Mouse (Mus musculus) heart, adult 2 months (tissue): Measurements from ENCODE around the gene Robo2. TPM values are rescaled to one million over a fixed set of nuclear protein-coding genes. Genes with fewer than 3 reads are reported as not detected.
"Not testable (repeated sequence)": the region's sequence is repeated elsewhere in the genome, so short reads cannot be mapped to it uniquely, and the experiment has no call there.

ENCODE experiments used
- DNase-seq, 2 experiments: peaks; one replicate each; pipeline ENCODE4 v3.0.0; 2021
- H3K27ac ChIP-seq: fragments of 200-600 bp; 2 replicates; pipeline ENCODE4 v1.8.1; 2022
- H3K27me3 ChIP-seq: fragments of 200-500 bp; 2 replicates; pipeline ENCODE4 v1.6.1; 2012; ENCODE audit warnings: mild to moderate bottlenecking, low read length, inconsistent platforms, mixed read lengths; ENCODE audit not compliant: control insufficient read depth, insufficient read depth
- H3K36me3 ChIP-seq: fragments of 200-500 bp; 2 replicates; pipeline ENCODE4 v1.6.1; 2012; ENCODE audit warnings: low read length, inconsistent platforms; ENCODE audit not compliant: control insufficient read depth, insufficient read depth
- H3K4me1 ChIP-seq: fragments of 200-500 bp; 2 replicates; pipeline ENCODE4 v1.6.1; 2011; ENCODE audit warnings: low read length; ENCODE audit not compliant: control insufficient read depth, insufficient read depth
- H3K4me3 ChIP-seq: fragments of 200-600 bp; 2 replicates; pipeline ENCODE4 v1.8.1; 2022
- H3K79me2 ChIP-seq: fragments of 200-500 bp; replicated peaks from 2 replicates; pipeline ENCODE4 v1.6.1; 2012; ENCODE audit warnings: mild to moderate bottlenecking, inconsistent platforms, low read length, moderate library complexity, mixed read lengths; ENCODE audit not compliant: control insufficient read depth, insufficient read depth
- H3K9ac ChIP-seq: fragments of 200-500 bp; 2 replicates; pipeline ENCODE4 v1.6.1; 2012; ENCODE audit warnings: low read depth, mild to moderate bottlenecking, control low read depth, inconsistent platforms, low read length, mixed read lengths
- CTCF ChIP-seq: fragments of 200-600 bp; IDR thresholded peaks from 2 replicates; pipeline ENCODE4 v1.8.1; 2022; ENCODE audit warnings: antibody characterized with exemption, mild to moderate bottlenecking, moderate library complexity
- EP300 ChIP-seq: fragments of 200-500 bp; IDR thresholded peaks from 2 replicates; pipeline ENCODE4 v1.6.1; 2011; ENCODE audit warnings: low read depth, low read length, control low read depth; ENCODE audit not compliant: insufficient read depth
- POLR2A ChIP-seq: fragments of 200-500 bp; IDR thresholded peaks from 2 replicates; pipeline ENCODE4 v1.6.1; 2011; ENCODE audit warnings: mild to moderate bottlenecking, low read depth, low read length, control low read depth; ENCODE audit not compliant: insufficient read depth
- WGBS: fragments of 180-500 bp; shearing (Covaris S2); methylation state at CpG from one replicate; pipeline ENCODE4 v1.1.7; 2018; 5-methylcytosine and 5-hydroxymethylcytosine counted together
- intact Hi-C: fragments of 180-260 bp; cut with DNase I; formaldehyde crosslinking; loops from one replicate; pipeline ENCODE4 v1.15.1; 2025
- polyA plus RNA-seq: library from polyadenylated mRNA; depleted of rRNA; stranded (reverse); fragments of >200 nt; gene quantifications from 2 replicates; pipeline ENCODE4 v1.2.3, GENCODE M21; 2012
- total RNA-seq, 2 experiments: library from RNA; stranded (reverse); gene quantifications; 2 replicates each; pipeline ENCODE4 v1.2.3; 2021

Gene Robo2
- total and polyA plus RNA-seq, 3 experiments, result 0.39 to 1.0 (median 0.70) TPM

DNA sequence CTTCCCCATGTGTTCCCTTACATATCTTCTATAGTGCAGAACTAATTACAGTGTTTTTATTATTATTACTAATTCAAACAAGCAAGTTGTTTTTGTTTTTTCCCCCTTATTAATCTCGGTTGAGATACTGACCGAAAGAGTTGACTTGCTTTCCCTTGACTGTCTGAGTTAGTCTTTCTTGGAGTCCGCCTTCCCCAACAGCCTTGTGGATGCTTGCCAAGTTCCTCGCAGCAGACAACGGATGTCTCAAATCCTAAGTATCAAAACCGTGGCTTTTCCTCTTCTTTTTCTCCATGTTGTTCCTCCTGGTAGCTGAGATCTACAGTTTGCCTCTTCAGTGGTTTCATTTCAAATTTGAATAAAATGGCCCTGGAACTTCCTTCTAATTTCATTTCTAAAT lies 278.8 kb downstream of the Robo2 start:
- Histone ChIP-seq H3K4me3 (no peak overlapping the region), H3K36me3 (no peaks in the 10 kb centered on the region), H3K79me2 (no peaks in the 10 kb centered on the region), H3K9ac (no peak overlapping the region), H3K27me3 (no peaks in the 10 kb centered on the region), H3K4me1 (no peaks in the 10 kb centered on the region), H3K27ac (no peak overlapping the region)
- 28% methylated on average over 6 of the region's 6 CpGs for WGBS
- intact Hi-C loops, result no loop called here
- no peak for TF ChIP-seq CTCF
- TF ChIP-seq EP300, result no peak
- TF ChIP-seq POLR2A, result no peak
- DNase-seq, result no peak

DNA sequence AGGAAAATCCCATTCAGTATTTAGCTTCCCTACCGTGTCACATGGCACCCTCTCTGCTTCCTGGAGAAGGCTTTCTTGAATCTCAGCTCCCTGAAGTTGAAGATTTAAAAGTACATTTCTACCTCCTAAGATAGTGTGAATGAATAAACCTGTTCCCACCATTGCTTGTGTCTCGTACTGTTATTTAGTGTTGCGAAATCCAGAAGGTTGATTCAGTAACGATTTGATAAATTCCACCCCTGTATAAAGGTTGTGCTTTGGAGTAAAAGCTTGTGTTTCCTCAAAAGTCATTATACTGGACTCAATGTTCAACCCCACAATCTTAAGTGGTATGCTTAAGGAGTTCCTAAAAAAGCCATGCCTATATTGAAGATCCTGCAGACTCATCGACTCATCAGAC lies 280.3 kb downstream of the Robo2 start:
- H3K9ac ChIP-seq, result no peak overlapping the region
- intact Hi-C loops, result no loop called here
- H3K4me3 ChIP-seq, result no peak overlapping the region
- H3K27ac ChIP-seq, result no peak overlapping the region
- 90% methylated on average over 5 of the region's 5 CpGs for WGBS
- H3K79me2 ChIP-seq, result no peaks in the 10 kb centered on the region
- no peaks in the 10 kb centered on the region for H3K27me3 ChIP-seq
- TF ChIP-seq CTCF, result no peak
- no peak for TF ChIP-seq POLR2A
- no peak for TF ChIP-seq EP300
- H3K36me3 ChIP-seq, result no peaks in the 10 kb centered on the region
- DNase-seq, result no peak
- H3K4me1 ChIP-seq, result no peaks in the 10 kb centered on the region

DNA sequence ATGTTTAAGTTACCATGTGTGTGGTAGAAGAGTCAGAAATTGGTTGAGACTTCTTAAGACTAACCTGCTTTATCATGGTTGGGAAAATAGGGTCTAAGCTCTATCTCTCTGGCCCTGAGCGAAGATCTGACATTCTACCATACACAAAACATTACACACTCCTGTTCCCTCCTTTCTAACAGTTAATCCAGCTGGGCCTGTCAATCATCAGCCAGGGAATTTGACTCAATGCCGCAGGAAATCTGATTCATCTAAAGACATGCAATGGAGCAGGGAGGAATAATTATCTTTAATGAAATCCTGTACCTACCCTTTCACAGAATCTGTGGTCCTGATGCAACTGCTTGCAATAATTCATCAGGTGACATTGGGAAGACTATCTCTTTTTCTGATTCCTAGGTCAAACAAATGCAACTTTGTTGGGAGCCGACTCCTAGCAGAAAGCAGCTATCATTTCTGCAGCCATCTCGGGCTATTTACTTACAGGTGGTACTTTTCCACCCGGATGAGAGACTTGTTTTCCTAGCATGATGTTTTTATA lies 283.1 kb downstream of the Robo2 start:
- intact Hi-C loops, result no loop called here
- Histone ChIP-seq H3K36me3 (no peaks in the 10 kb centered on the region), H3K27ac (no peak overlapping the region), H3K4me3 (no peak overlapping the region), H3K27me3 (no peaks in the 10 kb centered on the region), H3K4me1 (no peaks in the 10 kb centered on the region), H3K9ac (no peak overlapping the region), H3K79me2 (no peaks in the 10 kb centered on the region)
- DNase-seq, result no peak
- no peak for TF ChIP-seq CTCF
- no peak for TF ChIP-seq EP300
- no peak for TF ChIP-seq POLR2A
- WGBS, result 77% methylated on average over 5 of the region's 5 CpGs

DNA sequence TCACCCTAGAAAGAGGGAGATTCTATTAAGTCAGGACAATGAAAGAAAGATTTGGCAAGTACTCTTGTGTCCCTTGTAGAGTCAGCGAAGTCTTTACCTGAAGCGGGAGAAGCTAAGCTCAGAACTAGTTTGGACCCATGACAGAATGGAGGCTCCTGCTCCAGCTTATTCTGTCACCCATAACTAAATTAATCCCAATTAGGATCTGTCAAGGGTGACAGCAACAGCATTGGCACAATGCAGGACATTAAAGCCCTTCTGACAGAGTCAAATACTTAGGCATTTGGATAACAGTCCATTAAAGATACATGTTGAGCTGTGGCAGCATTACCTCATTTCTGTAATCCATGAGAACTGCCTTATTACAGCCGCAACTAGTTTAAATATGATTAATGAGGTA lies 298.5 kb downstream of the Robo2 start:
- H3K36me3 ChIP-seq, result no peaks in the 10 kb centered on the region
- no peaks in the 10 kb centered on the region for H3K27me3 ChIP-seq
- WGBS, result 85% methylated on average over 3 of the region's 3 CpGs
- TF ChIP-seq POLR2A (no peak), EP300 (no peak), CTCF (no peak)
- no peaks in the 10 kb centered on the region for H3K4me1 ChIP-seq
- H3K9ac ChIP-seq, result no peak overlapping the region
- no peaks in the 10 kb centered on the region for H3K79me2 ChIP-seq
- no peak overlapping the region for H3K27ac ChIP-seq
- intact Hi-C loops, result no loop called here
- no peak for DNase-seq
- H3K4me3 ChIP-seq, result no peak overlapping the region

DNA sequence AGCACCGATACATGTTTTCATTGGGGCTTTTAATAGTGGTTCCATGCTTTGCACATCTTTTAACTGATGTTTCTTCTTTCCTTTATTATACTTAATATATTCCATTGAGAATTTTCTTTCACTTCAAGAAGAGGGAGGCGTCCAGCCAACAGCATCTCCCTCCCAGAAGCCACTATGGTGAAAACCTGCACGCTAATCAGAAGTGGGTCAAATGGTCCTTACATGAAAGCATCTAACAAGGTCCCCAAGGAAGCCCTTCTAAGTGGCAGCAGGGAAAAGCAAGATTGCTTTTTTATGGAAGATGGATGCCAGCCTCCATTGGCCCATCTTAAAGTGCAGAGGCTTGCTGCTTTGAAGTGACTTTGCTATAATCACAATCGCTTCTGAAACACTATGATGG lies 300.5 kb downstream of the Robo2 start:
- intact Hi-C loops, result no loop called here
- Histone ChIP-seq H3K27ac (no peak overlapping the region), H3K27me3 (no peaks in the 10 kb centered on the region), H3K4me1 (no peaks in the 10 kb centered on the region), H3K36me3 (no peaks in the 10 kb centered on the region), H3K4me3 (no peak overlapping the region), H3K79me2 (no peaks in the 10 kb centered on the region), H3K9ac (no peak overlapping the region)
- TF ChIP-seq POLR2A, result no peak
- 83% methylated on average over 4 of the region's 4 CpGs for WGBS
- DNase-seq, result no peak

DNA sequence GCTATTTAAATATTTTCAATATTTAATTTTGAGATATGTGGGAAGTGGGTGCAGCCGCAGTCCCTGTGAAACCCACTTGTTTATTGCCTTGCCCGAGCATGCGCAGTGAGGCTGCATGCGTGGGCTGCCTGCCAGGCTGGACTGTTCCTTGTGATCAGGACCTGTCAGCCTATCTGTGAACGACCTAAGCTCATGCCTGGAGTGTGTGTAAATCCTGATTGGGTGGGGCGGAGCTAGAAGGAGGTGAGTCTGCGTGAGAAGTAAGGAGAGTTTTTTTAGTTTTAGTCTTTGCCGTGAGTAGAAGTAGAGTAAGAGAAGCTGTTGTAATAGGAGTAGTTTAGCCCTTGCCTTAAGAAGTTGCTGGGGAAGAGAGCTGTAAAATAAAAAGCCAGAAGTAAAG lies 307.2 kb downstream of the Robo2 start:
- 72% methylated on average over 8 of the region's 8 CpGs for WGBS
- H3K27ac ChIP-seq, H3K79me2 ChIP-seq, H3K4me3 ChIP-seq, H3K27me3 ChIP-seq, intact Hi-C loops, H3K4me1 ChIP-seq, DNase-seq, H3K36me3 ChIP-seq, H3K9ac ChIP-seq: not testable (repeated sequence)

DNA sequence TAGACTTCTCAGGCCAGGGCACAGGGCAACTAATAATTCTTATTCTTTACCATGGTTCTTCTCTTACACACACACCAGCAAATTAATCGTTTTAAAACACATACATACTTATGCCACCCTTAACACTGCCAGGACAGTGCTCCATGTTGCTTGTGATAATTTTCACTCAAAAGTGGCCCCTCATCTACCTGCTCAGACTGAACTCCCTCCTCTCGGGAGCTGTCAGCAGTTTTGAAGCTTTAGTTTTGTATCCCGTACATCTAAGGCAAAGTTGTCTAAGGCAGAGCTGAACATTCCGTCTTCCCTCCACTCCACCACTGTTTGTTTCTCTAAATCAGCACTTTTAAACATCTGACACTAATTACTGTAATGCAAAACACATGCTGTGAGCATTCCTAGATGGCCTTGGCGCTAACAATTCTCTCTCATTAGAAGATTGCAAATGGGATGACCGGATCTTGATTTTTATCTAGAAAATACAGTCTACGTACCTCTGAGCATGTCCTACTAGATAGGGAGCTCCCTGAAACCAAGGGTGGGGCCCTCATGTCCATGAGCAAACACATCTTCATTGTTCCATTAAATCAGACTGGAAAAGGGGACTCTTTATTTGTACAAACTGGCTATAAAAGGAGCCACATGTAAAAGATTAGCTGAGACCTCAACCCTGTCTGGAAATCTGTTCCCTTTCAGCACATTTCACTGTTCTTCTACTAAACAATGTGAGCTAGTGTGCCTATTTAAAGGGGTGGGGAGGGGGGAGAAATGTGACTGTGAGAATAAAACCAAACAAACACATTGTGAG lies 318.4 kb downstream of the Robo2 start:
- WGBS, result 64% methylated on average over 7 of the region's 7 CpGs
- DNase-seq, result no peak
- H3K9ac ChIP-seq, result no peak overlapping the region
- H3K27me3 ChIP-seq, result no peaks in the 10 kb centered on the region
- intact Hi-C loops, result no loop called here
- no peaks in the 10 kb centered on the region for H3K36me3 ChIP-seq
- no peaks in the 10 kb centered on the region for H3K4me1 ChIP-seq
- no peaks in the 10 kb centered on the region for H3K79me2 ChIP-seq
- no peak overlapping the region for H3K4me3 ChIP-seq
- TF ChIP-seq CTCF, result no peak
- TF ChIP-seq POLR2A, result no peak
- TF ChIP-seq EP300, result no peak
- no peak overlapping the region for H3K27ac ChIP-seq
